Mouse (Mus musculus) sigmoid colon, adult 10 weeks (tissue): ENCODE data around the gene Gpr37. TPM values are rescaled to one million over a fixed set of nuclear protein-coding genes. Genes with fewer than 3 reads are reported as not detected.

Experiments used
- polyA plus RNA-seq: library from polyadenylated mRNA; stranded (reverse); fragments of 350-450 nt; fragmentation: Illumina TruSeq; extraction: RNeasy Lipid Tissue Mini Kit (QIAGEN cat#74804); gene quantifications from one replicate; pipeline ENCODE4 v1.2.3, GENCODE M21; 2014; ENCODE audit warnings: low read depth, low replicate concordance

Gpr37 gene
- 0.47 TPM for polyA plus RNA-seq

DNA sequence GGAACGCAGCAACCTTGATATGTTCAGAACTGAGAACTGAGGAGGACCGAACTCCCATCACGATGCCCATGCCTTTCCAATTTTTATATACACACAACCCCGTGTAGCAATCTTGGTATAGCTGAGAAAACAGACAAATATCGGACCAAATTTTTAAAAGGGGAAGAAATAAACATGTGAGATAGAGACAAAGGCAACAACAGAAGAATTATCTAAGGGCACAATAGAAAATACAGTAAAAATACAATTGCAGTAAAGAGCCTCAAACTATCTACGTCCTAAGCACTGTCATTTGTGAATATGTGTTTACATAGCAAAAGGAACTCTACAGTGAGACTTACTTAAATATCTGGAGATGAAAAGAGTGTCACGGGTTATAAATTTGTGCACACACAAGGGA, at the start of gene Gpr37:
Gene Gpr37, minus strand, starts transcription at position 101 of the 400 bp plus-strand sequence.

Other genes with a start within 250 kb of the Gpr37 start
- 30.4 TPM for gene Pot1a, start 118.5 kb upstream of the Gpr37 start, polyA plus RNA-seq